Mouse (Mus musculus): ENCODE results near the gene Lactbl1.

GRCm38 (mm10) chr4:136622388-136622787 lies at the start of gene Lactbl1:
- TF ChIP-seq GATA1 (IDR thresholded peaks at IDR 0.05; ENCODE audit: borderline replicate concordance, low read length) (no peak), FLI1 (IDR thresholded peaks at IDR 0.05; ENCODE audit: low read length) (no peak)

Measured in megakaryocyte, embryonic 14.5 days (primary cell).